Mouse (Mus musculus): Measurements from ENCODE around the gene Gm4792. TPM values are rescaled to one million over a fixed set of nuclear protein-coding genes. Genes with fewer than 3 reads are reported as not detected.

Gene Gm4792
- polyA plus RNA-seq, 1 experiment from 2014 or later = 0.19 TPM

GRCm38 (mm10) chr10:94294933-94295750, 3.4 kb downstream of the Gm4792 start:
- Histone ChIP-seq H3K36me3 (replicated peaks) (no peaks in the 10 kb centered on the region), H3K27ac (peak overlapping the region; percentile 82)
- 44% methylated on average over 6 of the region's 6 CpGs for WGBS

GRCm38 (mm10) chr10:94294437-94294836, 4.1 kb downstream of the Gm4792 start:
- peaks cover 39% of the 10 kb centered on the region for H3K4me1 ChIP-seq
- no peaks in the 10 kb centered on the region for H3K9me3 ChIP-seq
- H3K4me3 ChIP-seq = no peak overlapping the region
- H3K36me3 ChIP-seq (replicated peaks) = no peaks in the 10 kb centered on the region
- DNase-seq (ENCODE audit: extremely low spot score, low spot score) = no peak
- H3K27me3 ChIP-seq (ENCODE audit: poor library complexity, severe bottlenecking) = no peaks in the 10 kb centered on the region
- H3K27ac ChIP-seq = peak overlapping the region; percentile 82
- 84% methylated on average over 5 of the region's 5 CpGs for WGBS

More at GRCm38 (mm10) chr10:94294933-94295750, 3.4 kb downstream of the Gm4792 start:
- no peak overlapping the region for H3K4me3 ChIP-seq
- H3K27me3 ChIP-seq (ENCODE audit: poor library complexity, severe bottlenecking) = no peaks in the 10 kb centered on the region
- no peaks in the 10 kb centered on the region for H3K9me3 ChIP-seq
- peak; percentile 45 for DNase-seq (ENCODE audit: extremely low spot score, low spot score)
- peaks cover 39% of the 10 kb centered on the region for H3K4me1 ChIP-seq

GRCm38 (mm10) chr10:94282797-94283196, 15.7 kb downstream of the Gm4792 start:
- WGBS = 94% methylated on average over 7 of the region's 7 CpGs
- Histone ChIP-seq H3K36me3 (replicated peaks) (no peaks in the 10 kb centered on the region), H3K4me1 (peaks cover 17% of the 10 kb centered on the region), H3K9me3 (no peaks in the 10 kb centered on the region), H3K27ac (no peak overlapping the region), H3K27me3 (ENCODE audit: poor library complexity, severe bottlenecking) (no peaks in the 10 kb centered on the region), H3K4me3 (no peak overlapping the region)
- no peak for DNase-seq (ENCODE audit: extremely low spot score, low spot score)

GRCm38 (mm10) chr10:94282179-94282578, 16.3 kb downstream of the Gm4792 start:
- DNase-seq (ENCODE audit: extremely low spot score, low spot score) = no peak
- 92% methylated on average over 8 of the region's 8 CpGs for WGBS
- H3K9me3 ChIP-seq = no peaks in the 10 kb centered on the region
- peaks cover 18% of the 10 kb centered on the region for H3K4me1 ChIP-seq
- no peaks in the 10 kb centered on the region for H3K27me3 ChIP-seq (ENCODE audit: poor library complexity, severe bottlenecking)
- no peak overlapping the region for H3K27ac ChIP-seq
- H3K36me3 ChIP-seq (replicated peaks) = no peaks in the 10 kb centered on the region
- H3K4me3 ChIP-seq = no peak overlapping the region

GRCm38 (mm10) chr10:94276511-94276910, 22.0 kb downstream of the Gm4792 start:
- no peak overlapping the region for H3K27ac ChIP-seq
- WGBS = 59% methylated on average over 2 of the region's 2 CpGs
- DNase-seq (ENCODE audit: extremely low spot score, low spot score) = no peak
- no peaks in the 10 kb centered on the region for H3K9me3 ChIP-seq
- H3K36me3 ChIP-seq (replicated peaks) = no peaks in the 10 kb centered on the region
- H3K4me1 ChIP-seq = peaks cover 26% of the 10 kb centered on the region
- no peaks in the 10 kb centered on the region for H3K27me3 ChIP-seq (ENCODE audit: poor library complexity, severe bottlenecking)
- H3K4me3 ChIP-seq = no peak overlapping the region

GRCm38 (mm10) chr10:94275321-94275720, 23.2 kb downstream of the Gm4792 start:
- Histone ChIP-seq H3K4me3 (no peak overlapping the region), H3K36me3 (replicated peaks) (no peaks in the 10 kb centered on the region), H3K9me3 (no peaks in the 10 kb centered on the region), H3K4me1 (peaks cover 34% of the 10 kb centered on the region), H3K27ac (no peak overlapping the region), H3K27me3 (ENCODE audit: poor library complexity, severe bottlenecking) (no peaks in the 10 kb centered on the region)
- no peak for DNase-seq (ENCODE audit: extremely low spot score, low spot score)
- 52% methylated on average over 3 of the region's 3 CpGs for WGBS

- peaks cover 2% of the 10 kb centered on the region for H3K4me1 ChIP-seq
- H3K36me3 ChIP-seq (replicated peaks) = no peaks in the 10 kb centered on the region
- H3K4me3 ChIP-seq = no peak overlapping the region
- H3K27me3 ChIP-seq (ENCODE audit: poor library complexity, severe bottlenecking) = no peaks in the 10 kb centered on the region
- H3K9me3 ChIP-seq = 0 out of 2 replicates have a peak, but pooled peaks cover 3% of the 10 kb centered on the region
- WGBS = 83% methylated on average over 17 of the region's 17 CpGs
- no peak for DNase-seq (ENCODE audit: extremely low spot score, low spot score)
- no peak overlapping the region for H3K27ac ChIP-seq
Measured at GRCm38 (mm10) chr10:94265656-94266542, 32.6 kb downstream of the Gm4792 start.

GRCm38 (mm10) chr10:94263211-94263610, 35.3 kb downstream of the Gm4792 start:
- H3K4me1 ChIP-seq = no peaks in the 10 kb centered on the region
- 81% methylated on average over 3 of the region's 3 CpGs for WGBS
- DNase-seq (ENCODE audit: extremely low spot score, low spot score) = no peak
- H3K4me3 ChIP-seq = no peak overlapping the region
- H3K27me3 ChIP-seq (ENCODE audit: poor library complexity, severe bottlenecking) = no peaks in the 10 kb centered on the region
- H3K27ac ChIP-seq = no peak overlapping the region
- no peaks in the 10 kb centered on the region for H3K9me3 ChIP-seq
- no peaks in the 10 kb centered on the region for H3K36me3 ChIP-seq (replicated peaks)

- Histone ChIP-seq H3K27ac (no peak overlapping the region), H3K9me3 (no peaks in the 10 kb centered on the region), H3K27me3 (ENCODE audit: poor library complexity, severe bottlenecking) (no peaks in the 10 kb centered on the region), H3K4me1 (no peaks in the 10 kb centered on the region), H3K36me3 (replicated peaks) (no peaks in the 10 kb centered on the region), H3K4me3 (no peak overlapping the region)
- no peak for DNase-seq (ENCODE audit: extremely low spot score, low spot score)
- 94% methylated on average over 13 of the region's 13 CpGs for WGBS
Measured at GRCm38 (mm10) chr10:94262646-94263045, 35.9 kb downstream of the Gm4792 start.

- no peak for DNase-seq (ENCODE audit: extremely low spot score, low spot score)
- no peak overlapping the region for H3K27ac ChIP-seq
- H3K27me3 ChIP-seq (ENCODE audit: poor library complexity, severe bottlenecking) = no peaks in the 10 kb centered on the region
- H3K4me3 ChIP-seq = no peak overlapping the region
- H3K4me1 ChIP-seq = no peaks in the 10 kb centered on the region
- H3K9me3 ChIP-seq = no peaks in the 10 kb centered on the region
- 92% methylated on average over 1 of the region's 1 CpGs for WGBS
- H3K36me3 ChIP-seq (replicated peaks) = no peaks in the 10 kb centered on the region
Measured at GRCm38 (mm10) chr10:94260544-94260943, 38.0 kb downstream of the Gm4792 start.

GRCm38 (mm10) chr10:94256518-94256917, 42.0 kb downstream of the Gm4792 start:
- 90% methylated on average over 4 of the region's 4 CpGs for WGBS
- no peak for DNase-seq (ENCODE audit: extremely low spot score, low spot score)
- Histone ChIP-seq H3K4me3 (no peak overlapping the region), H3K9me3 (no peaks in the 10 kb centered on the region), H3K36me3 (replicated peaks) (no peaks in the 10 kb centered on the region), H3K4me1 (no peaks in the 10 kb centered on the region), H3K27me3 (ENCODE audit: poor library complexity, severe bottlenecking) (no peaks in the 10 kb centered on the region), H3K27ac (no peak overlapping the region)

GRCm38 (mm10) chr10:94255744-94256143, 42.8 kb downstream of the Gm4792 start:
- H3K27ac ChIP-seq = no peak overlapping the region
- H3K4me1 ChIP-seq = no peaks in the 10 kb centered on the region
- no peak for DNase-seq (ENCODE audit: extremely low spot score, low spot score)
- H3K4me3 ChIP-seq = no peak overlapping the region
- H3K9me3 ChIP-seq = no peaks in the 10 kb centered on the region
- no peaks in the 10 kb centered on the region for H3K36me3 ChIP-seq (replicated peaks)
- WGBS = 65% methylated on average over 6 of the region's 6 CpGs
- no peaks in the 10 kb centered on the region; the same call in 1 of the 2 replicates for H3K27me3 ChIP-seq (ENCODE audit: poor library complexity, severe bottlenecking)

GRCm38 (mm10) chr10:94254766-94255165, 43.7 kb downstream of the Gm4792 start:
- WGBS = 87% methylated on average over 3 of the region's 3 CpGs
- DNase-seq (ENCODE audit: extremely low spot score, low spot score) = no peak
- no peak overlapping the region for H3K27ac ChIP-seq
- no peaks in the 10 kb centered on the region; the same call in 1 of the 2 replicates for H3K27me3 ChIP-seq (ENCODE audit: poor library complexity, severe bottlenecking)
- no peak overlapping the region for H3K4me3 ChIP-seq
- peaks cover 4% of the 10 kb centered on the region for H3K4me1 ChIP-seq
- no peaks in the 10 kb centered on the region for H3K36me3 ChIP-seq (replicated peaks)
- no peaks in the 10 kb centered on the region for H3K9me3 ChIP-seq

Measured in forebrain, embryonic 10.5 days (tissue).